Mouse (Mus musculus): Measurements from ENCODE around the gene Tmem41a.

GRCm38 (mm10) chr16:21986191-21986590 lies 38.8 kb upstream of the Tmem41a start:
- TF ChIP-seq CTCF (IDR thresholded peaks at IDR 0.05; ENCODE audit: low read depth, low read length), result no peak
- TF ChIP-seq POLR2A (IDR thresholded peaks at IDR 0.05; ENCODE audit: borderline replicate concordance, low read depth, low read length), result no peak

Measured in bone marrow macrophage, adult 2 months (primary cell).